Mouse (Mus musculus): ENCODE measurements at regions not wholly inside any gene's neighbourhood (a gene's known extent, or its start where the extent isn't known, plus 50 kb on each side); places are given as distances from the start of the nearest gene placed in this dataset.

DNA sequence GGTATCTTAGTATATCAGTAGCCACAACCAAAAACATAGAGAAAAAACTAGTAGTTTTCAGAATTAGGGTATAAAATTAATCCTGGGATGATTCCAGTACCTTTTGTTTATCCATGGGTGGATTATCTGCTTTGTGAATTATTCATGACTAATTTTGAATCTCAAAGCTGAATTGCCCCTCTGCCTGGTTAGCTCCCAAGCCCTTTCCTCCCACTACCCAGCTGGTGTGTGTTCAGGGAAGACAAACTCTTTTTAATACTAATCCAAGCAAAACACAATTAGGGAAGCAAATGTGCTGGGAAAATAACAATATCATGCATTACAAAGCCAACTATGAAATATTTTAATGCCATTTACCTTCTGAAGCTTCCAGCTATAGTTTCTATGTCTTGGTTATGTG is 347.4 kb downstream of the Gm43517 start:
- H3K4me1 ChIP-seq (replicated peaks): no peaks in the 10 kb centered on the region
- no peak overlapping the region for H3K4me2 ChIP-seq
- no peak overlapping the region for H3K27ac ChIP-seq (replicated peaks)
- no peak overlapping the region for H3K9ac ChIP-seq
- H3K4me3 ChIP-seq: no peak overlapping the region
- no peaks in the 10 kb centered on the region for H3K9me3 ChIP-seq
- no peaks in the 10 kb centered on the region for H3K27me3 ChIP-seq
- H3K36me3 ChIP-seq: no peaks in the 10 kb centered on the region
- no peak for ATAC-seq (ENCODE audit: low FRiP score, low read depth)

DNA sequence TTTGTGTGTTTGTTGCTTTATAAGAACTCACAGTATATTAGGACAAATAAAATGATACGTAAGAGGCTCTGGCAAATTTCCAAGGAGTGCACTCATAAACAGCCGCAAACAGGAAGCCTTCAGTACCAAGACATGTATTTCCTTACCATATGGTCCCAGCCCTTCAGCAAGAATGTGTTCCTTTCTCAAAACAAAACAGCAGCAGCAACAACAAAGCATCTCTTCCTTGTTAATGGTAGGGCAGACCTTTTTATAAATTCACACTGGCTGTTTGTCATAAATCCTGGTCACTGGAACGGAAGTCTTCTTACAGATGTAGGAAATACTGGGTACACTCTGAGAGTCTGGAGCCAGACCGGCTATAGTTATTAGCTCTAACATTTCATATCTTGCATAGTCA is 352.1 kb downstream of the Gm43517 start:
- WGBS: 73% methylated on average over 4 of the region's 4 CpGs
- Histone ChIP-seq H3K4me2 (no peak overlapping the region), H3K36me3 (no peaks in the 10 kb centered on the region), H3K27ac (replicated peaks) (no peak overlapping the region), H3K4me3 (no peak overlapping the region), H3K27me3 (no peaks in the 10 kb centered on the region), H3K9me3 (no peaks in the 10 kb centered on the region), H3K9ac (no peak overlapping the region), H3K4me1 (replicated peaks) (no peaks in the 10 kb centered on the region)
- ATAC-seq (ENCODE audit: low FRiP score, low read depth): no peak

DNA sequence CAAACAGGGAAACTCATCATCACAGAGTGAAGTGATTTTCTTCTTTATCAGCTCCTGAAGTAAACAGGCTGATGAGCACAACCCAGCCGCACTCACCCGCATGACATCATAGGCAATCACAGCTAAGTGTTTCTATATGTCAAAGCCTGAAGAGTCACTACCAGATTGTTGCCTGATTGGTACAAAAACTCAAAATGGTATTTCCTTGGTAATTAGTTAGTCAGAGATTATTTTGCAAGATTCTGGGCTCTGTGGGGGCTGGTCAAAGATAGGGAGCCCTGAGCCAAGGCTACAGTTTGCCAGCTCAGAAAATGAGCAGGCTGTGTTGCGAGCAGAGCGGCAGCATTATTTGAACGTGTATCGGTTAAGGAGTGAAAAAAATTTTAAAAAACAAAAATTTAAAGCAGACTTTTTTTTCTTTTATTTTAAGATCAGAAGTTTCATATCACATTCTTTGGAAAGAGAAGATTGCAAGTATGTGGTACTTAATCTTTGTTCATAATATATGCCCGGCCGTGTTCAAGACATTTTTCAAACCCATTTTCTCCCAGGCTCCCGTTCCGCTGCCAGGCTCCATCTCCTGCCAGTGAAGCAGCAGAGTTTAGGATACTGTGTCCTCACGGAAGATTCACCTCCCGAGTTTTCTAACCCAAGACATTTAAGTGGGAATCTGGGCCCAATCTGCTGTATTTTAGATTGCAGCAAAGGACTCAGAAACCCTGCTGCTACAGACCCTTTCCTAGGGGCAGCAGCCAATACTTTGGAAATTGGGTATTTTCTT is 355.2 kb downstream of the Gm43517 start:
- H3K4me3 ChIP-seq: no peak overlapping the region
- 83% methylated on average over 12 of the region's 12 CpGs for WGBS
- no peaks in the 10 kb centered on the region for H3K36me3 ChIP-seq
- no peak overlapping the region for H3K4me2 ChIP-seq
- H3K9ac ChIP-seq: no peak overlapping the region
- no peaks in the 10 kb centered on the region for H3K27me3 ChIP-seq
- H3K9me3 ChIP-seq: no peaks in the 10 kb centered on the region
- H3K27ac ChIP-seq (replicated peaks): no peak overlapping the region
- ATAC-seq (ENCODE audit: low FRiP score, low read depth): no peak
- no peaks in the 10 kb centered on the region for H3K4me1 ChIP-seq (replicated peaks)

- no peak overlapping the region for H3K4me2 ChIP-seq
- no peak for ATAC-seq (ENCODE audit: low FRiP score, low read depth)
- H3K36me3 ChIP-seq: no peaks in the 10 kb centered on the region
- H3K9ac ChIP-seq: no peak overlapping the region
- no peaks in the 10 kb centered on the region for H3K9me3 ChIP-seq
- no peak overlapping the region for H3K27ac ChIP-seq (replicated peaks)
- H3K4me1 ChIP-seq (replicated peaks): no peaks in the 10 kb centered on the region
- H3K4me3 ChIP-seq: no peak overlapping the region
- H3K27me3 ChIP-seq: no peaks in the 10 kb centered on the region
- WGBS: 94% methylated on average over 2 of the region's 2 CpGs
These were observed 358.4 kb downstream of the Gm43517 start for GRCm38 (mm10) chr12:49743402-49743801.

- no peak overlapping the region for H3K4me2 ChIP-seq
- WGBS: 63% methylated on average over 2 of the region's 2 CpGs
- no peak for ATAC-seq (ENCODE audit: low FRiP score, low read depth)
These were observed 362.1 kb downstream of the Gm43517 start for GRCm38 (mm10) chr12:49747081-49747480.

DNA sequence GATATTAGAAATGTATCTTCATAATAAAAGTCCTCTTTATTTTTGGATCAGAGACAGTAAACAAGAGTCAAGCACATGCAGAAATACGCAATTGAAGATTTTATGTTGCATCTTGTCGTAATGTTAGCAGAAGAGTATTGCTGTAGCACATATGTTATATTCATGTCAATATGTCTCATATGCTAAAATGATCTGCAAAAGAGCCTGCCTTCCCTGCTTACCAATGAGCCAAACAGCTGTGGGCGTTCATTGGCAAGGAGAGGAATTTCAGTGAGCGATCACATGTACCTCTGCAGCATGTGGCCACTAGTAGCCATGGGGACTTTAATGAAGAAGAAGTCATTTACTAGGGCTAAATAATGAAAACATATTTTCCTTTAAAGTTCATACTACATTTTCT is 373.4 kb downstream of the Gm43517 start:
- no peaks in the 10 kb centered on the region for H3K36me3 ChIP-seq
- H3K9ac ChIP-seq: no peak overlapping the region
- H3K9me3 ChIP-seq: no peaks in the 10 kb centered on the region
- H3K4me3 ChIP-seq: no peak overlapping the region
- H3K4me2 ChIP-seq: no peak overlapping the region
- no peaks in the 10 kb centered on the region for H3K4me1 ChIP-seq (replicated peaks)
- no peak for ATAC-seq (ENCODE audit: low FRiP score, low read depth)
- 79% methylated on average over 4 of the region's 4 CpGs for WGBS
- no peak overlapping the region for H3K27ac ChIP-seq (replicated peaks)
- H3K27me3 ChIP-seq: no peaks in the 10 kb centered on the region

More at GRCm38 (mm10) chr12:49747081-49747480, 362.1 kb downstream of the Gm43517 start:
- no peaks in the 10 kb centered on the region for H3K27me3 ChIP-seq
- H3K9ac ChIP-seq: no peak overlapping the region
- no peaks in the 10 kb centered on the region for H3K4me1 ChIP-seq (replicated peaks)
- H3K9me3 ChIP-seq: no peaks in the 10 kb centered on the region
- H3K36me3 ChIP-seq: no peaks in the 10 kb centered on the region
- no peak overlapping the region for H3K4me3 ChIP-seq
- no peak overlapping the region for H3K27ac ChIP-seq (replicated peaks)

GRCm38 (mm10) chr12:49764541-49764940 is 379.6 kb downstream of the Gm43517 start:
- Histone ChIP-seq H3K9me3 (no peaks in the 10 kb centered on the region), H3K27ac (replicated peaks) (no peak overlapping the region), H3K27me3 (no peaks in the 10 kb centered on the region), H3K9ac (no peak overlapping the region), H3K4me1 (replicated peaks) (no peaks in the 10 kb centered on the region), H3K36me3 (no peaks in the 10 kb centered on the region), H3K4me2 (no peak overlapping the region), H3K4me3 (no peak overlapping the region)
- ATAC-seq (ENCODE audit: low FRiP score, low read depth): no peak
- WGBS: 78% methylated on average over 2 of the region's 2 CpGs

- 69% methylated on average over 1 of the region's 1 CpGs for WGBS
These were observed 423.4 kb downstream of the Gm43517 start for GRCm38 (mm10) chr12:49808341-49808740.

DNA sequence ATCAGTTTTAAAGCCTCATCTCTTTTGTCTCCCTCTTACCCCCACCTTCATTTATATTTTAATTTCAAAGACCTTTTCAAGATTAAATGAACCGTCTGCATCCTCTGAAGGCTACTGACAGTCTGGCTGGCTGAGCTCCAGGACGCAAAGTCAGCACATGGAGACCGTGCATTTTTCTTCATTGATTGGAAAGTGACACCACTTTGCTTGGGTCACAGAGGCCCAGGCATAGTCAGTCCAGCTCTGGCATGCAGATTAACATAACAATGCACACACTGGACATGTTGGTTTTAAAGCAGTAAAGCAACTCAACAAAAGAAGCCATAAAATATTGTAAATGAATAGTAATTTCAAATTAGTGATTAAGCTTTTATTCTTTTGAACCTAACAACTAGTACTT is 429.7 kb downstream of the Gm43517 start:
- ATAC-seq (ENCODE audit: low FRiP score, low read depth): no peak
- no peak overlapping the region for H3K4me2 ChIP-seq
- H3K4me3 ChIP-seq: no peak overlapping the region
- H3K27ac ChIP-seq (replicated peaks): no peak overlapping the region
- WGBS: 15% methylated on average over 3 of the region's 3 CpGs
- H3K9ac ChIP-seq: no peak overlapping the region
- no peaks in the 10 kb centered on the region for H3K27me3 ChIP-seq
- H3K4me1 ChIP-seq (replicated peaks): no peaks in the 10 kb centered on the region
- no peaks in the 10 kb centered on the region for H3K36me3 ChIP-seq
- H3K9me3 ChIP-seq: no peaks in the 10 kb centered on the region

More at GRCm38 (mm10) chr12:49808341-49808740, 423.4 kb downstream of the Gm43517 start:
- Histone ChIP-seq H3K9me3 (no peaks in the 10 kb centered on the region), H3K27ac (replicated peaks) (no peak overlapping the region), H3K4me2 (no peak overlapping the region), H3K4me3 (no peak overlapping the region), H3K27me3 (no peaks in the 10 kb centered on the region), H3K9ac (no peak overlapping the region), H3K36me3 (no peaks in the 10 kb centered on the region), H3K4me1 (replicated peaks) (no peaks in the 10 kb centered on the region)
- ATAC-seq (ENCODE audit: low FRiP score, low read depth): no peak

- 88% methylated on average over 3 of the region's 3 CpGs for WGBS
- Histone ChIP-seq H3K27ac (replicated peaks) (no peak overlapping the region), H3K27me3 (no peaks in the 10 kb centered on the region), H3K9ac (no peak overlapping the region), H3K4me2 (no peak overlapping the region), H3K9me3 (no peaks in the 10 kb centered on the region), H3K36me3 (no peaks in the 10 kb centered on the region), H3K4me1 (replicated peaks) (no peaks in the 10 kb centered on the region), H3K4me3 (no peak overlapping the region)
- no peak for ATAC-seq (ENCODE audit: low FRiP score, low read depth)
These were observed 442.8 kb downstream of the Gm43517 start for GRCm38 (mm10) chr12:49827769-49828168.

GRCm38 (mm10) chr12:49828553-49828952 is 443.6 kb downstream of the Gm43517 start:
- H3K4me1 ChIP-seq (replicated peaks): no peaks in the 10 kb centered on the region
- H3K27me3 ChIP-seq: no peaks in the 10 kb centered on the region
- no peak overlapping the region for H3K27ac ChIP-seq (replicated peaks)
- H3K9me3 ChIP-seq: no peaks in the 10 kb centered on the region
- no peak overlapping the region for H3K4me3 ChIP-seq
- no peak for ATAC-seq (ENCODE audit: low FRiP score, low read depth)
- WGBS: 80% methylated on average over 4 of the region's 4 CpGs
- H3K4me2 ChIP-seq: no peak overlapping the region
- no peak overlapping the region for H3K9ac ChIP-seq
- no peaks in the 10 kb centered on the region for H3K36me3 ChIP-seq

GRCm38 (mm10) chr12:49830665-49831064 is 445.7 kb downstream of the Gm43517 start:
- Histone ChIP-seq H3K36me3 (no peaks in the 10 kb centered on the region), H3K9me3 (no peaks in the 10 kb centered on the region), H3K9ac (no peak overlapping the region), H3K4me1 (replicated peaks) (no peaks in the 10 kb centered on the region), H3K27ac (replicated peaks) (no peak overlapping the region), H3K4me2 (no peak overlapping the region), H3K27me3 (no peaks in the 10 kb centered on the region), H3K4me3 (no peak overlapping the region)
- no peak for ATAC-seq (ENCODE audit: low FRiP score, low read depth)
- 91% methylated on average over 4 of the region's 4 CpGs for WGBS

Data from hindbrain, embryonic 15.5 days (tissue).